Mouse (Mus musculus) kidney, adult 2 months (tissue): ENCODE measurements around the gene Fxyd7.
A peak's percentile ranks its signal among the peaks of the same experiment; 100 is the strongest.

Source experiments
- CTCF ChIP-seq: fragments of 200-500 bp; conservative IDR thresholded peaks from 2 replicates; pipeline ENCODE4 v1.5.1; 2011; ENCODE audit warnings: low read depth, mild to moderate bottlenecking, control low read depth, low read length, moderate library complexity, mixed read lengths; ENCODE audit not compliant: insufficient read depth, insufficient read length
- POLR2A ChIP-seq: fragments of 200-500 bp; IDR thresholded peaks from one replicate; pipeline ENCODE4 v1.6.1; 2011; ENCODE audit warnings: low read depth, low read length, control low read depth

DNA sequence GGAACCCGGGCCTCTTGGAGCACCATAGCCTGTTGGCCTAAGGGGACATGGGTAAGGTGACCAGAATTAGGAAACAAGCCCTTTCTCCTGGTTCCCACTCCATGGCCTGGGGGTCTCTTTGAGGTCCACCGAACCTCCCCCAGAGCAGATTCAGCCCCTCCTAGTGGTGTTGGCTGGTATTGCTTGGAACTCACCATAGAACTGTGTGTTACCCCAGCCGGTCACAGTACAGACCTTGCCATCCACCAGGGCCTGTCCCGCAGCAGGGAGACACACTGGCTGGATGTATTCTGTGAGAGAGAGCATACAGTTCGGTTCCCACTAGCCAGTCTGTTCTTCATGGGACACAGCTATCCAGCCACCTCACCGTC is 48.3 kb upstream of the Fxyd7 start:
- TF ChIP-seq CTCF, result 0 out of 2 replicates have a peak, but pooled peaks have one; percentile 25
- TF ChIP-seq POLR2A, result no peak
